ENCODE assay signal across 18 mouse cellular contexts in genomic region chr15:27920751-27921150, GRCm38 (mm10).
DNase-seq lines count a peak whose midpoint lies in the region; TF ChIP-seq lines count a peak whose summit lies in the region.
"Had no signal": no experiment of that assay in that cellular context is flagged by ENCODE, and none has a peak within 500 bp of the region (broad histone marks: within the 10 kb centered on the region; RNA-seq: fewer than 3 reads in every experiment).

No protein-coding gene starts in this region.

- peaks cover 10% of the 10 kb centered on the region; the same call in 1 of the 2 replicates for H3K79me2 ChIP-seq in liver, adult 2 months (ENCODE audit: control insufficient read depth, insufficient read depth, low read length)

- no peak overlapping the region for H3K4me3 ChIP-seq in liver, adult 2 months (ENCODE audit: insufficient read depth, low read depth, low read length)
- H3K4me3 ChIP-seq: heart, embryonic 15.5 days; kidney, embryonic 15.5 days; liver, embryonic 12.5 days; stomach, embryonic 15.5 days had no signal

- peak; percentile 43 for DNase-seq in cerebellum, adult 11-12 months
- no peak for DNase-seq in cerebellum, adult 11 months
- peak; percentile 49 for DNase-seq in kidney, adult 11 months
- no peak for DNase-seq in kidney, postnatal 4 days
- peak; percentile 30 for DNase-seq in liver, adult 2 months (ENCODE audit: extremely low read depth, low read depth, low spot score)
- no peak for DNase-seq in liver
- DNase-seq in urinary bladder, postnatal 14 days (ENCODE audit: low spot score) = no peak
- DNase-seq: adrenal gland, postnatal 36 days; layer of hippocampus, postnatal 36 days; lung, adult 18-20 months; lung, postnatal 10 days; right cerebral cortex, postnatal 4 days; thymus, postnatal 25 days had no signal

- no peak for TF ChIP-seq POLR2A in liver, adult 2 months (IDR thresholded peaks at IDR 0.05; ENCODE audit: extremely low read depth, insufficient read depth, low read length)

- no peak overlapping the region for H3K27ac ChIP-seq in liver, adult 2 months (replicated peaks; ENCODE audit: insufficient read depth, low read depth, low read length)
- H3K27ac ChIP-seq: heart, embryonic 15.5 days; kidney, embryonic 15.5 days; liver, embryonic 12.5 days; stomach, embryonic 15.5 days had no signal

- no peaks in the 10 kb centered on the region for H3K36me3 ChIP-seq in liver, adult 2 months (ENCODE audit: control insufficient read depth, insufficient read depth, low read length)
- H3K36me3 ChIP-seq: heart, embryonic 15.5 days; liver, embryonic 12.5 days had no signal

- no peaks in the 10 kb centered on the region for H3K27me3 ChIP-seq in liver, adult 2 months (ENCODE audit: control insufficient read depth, insufficient read depth, low read length)
- H3K27me3 ChIP-seq: heart, embryonic 15.5 days; kidney, embryonic 15.5 days; liver, embryonic 12.5 days; Patski; stomach, embryonic 15.5 days had no signal

- H3K4me1 ChIP-seq in liver, adult 2 months (ENCODE audit: control insufficient read depth, insufficient read depth, low read length) = peaks cover 3% of the 10 kb centered on the region

- WGBS in liver, adult 2 months = 35% methylated on average over 3 of the region's 3 CpGs

- TF ChIP-seq CTCF in liver, adult 2 months (IDR thresholded peaks at IDR 0.05; ENCODE audit: low read depth, low read length) = no peak

- H3K9ac ChIP-seq in liver, adult 2 months (ENCODE audit: low read depth, low read length) = no peak overlapping the region
- H3K9ac ChIP-seq: heart, embryonic 15.5 days; kidney, embryonic 15.5 days; liver, embryonic 12.5 days; stomach, embryonic 15.5 days had no signal

Comparison
In these comparisons a context has a peak if more than half of its experiments do, and no peak if none do; other contexts are left out.
1. DNase-seq: peak in cerebellum, adult 11-12 months (single experiment), kidney, adult 11 months (single experiment) and liver, adult 2 months (single experiment); none in cerebellum, adult 11 months (single experiment), kidney, postnatal 4 days (0 of 2), liver (single experiment) and urinary bladder, postnatal 14 days (single experiment).